Mouse (Mus musculus) kidney, embryonic 16.5 days (tissue): Measurements from ENCODE around the gene Pnma5. TPM values are rescaled to one million over a fixed set of nuclear protein-coding genes. Genes with fewer than 3 reads are reported as not detected.

Experiments
- ATAC-seq: fragments of 200-750 bp; cut with Nextera tagmentation; 2 replicates; pipeline ENCODE4 v1.8.0; 2017; ENCODE audit warnings: moderate TSS enrichment; ENCODE audit not compliant: low FRiP score, low TSS enrichment
- H3K27ac ChIP-seq: fragments of 300-500 bp; sonication (generic); 2 replicates; pipeline ENCODE4 v1.5.1; 2014; ENCODE audit warnings: low read length
- H3K27me3 ChIP-seq: fragments of 300-500 bp; sonication (generic); 2 replicates; pipeline ENCODE4 v1.6.1; 2014; ENCODE audit warnings: low read length, control low read depth, mixed read lengths; ENCODE audit not compliant: insufficient read depth
- H3K36me3 ChIP-seq: fragments of 300-500 bp; sonication (generic); 2 replicates; pipeline ENCODE4 v1.6.1; 2014; ENCODE audit warnings: low read length, control low read depth, mixed read lengths; ENCODE audit not compliant: insufficient read depth
- H3K4me1 ChIP-seq: fragments of 300-500 bp; sonication (generic); 2 replicates; pipeline ENCODE4 v1.6.1; 2014; ENCODE audit warnings: low read length, control low read depth, mixed read lengths; ENCODE audit not compliant: insufficient read depth
- H3K4me2 ChIP-seq: fragments of 300-500 bp; sonication (generic); replicated peaks from 2 replicates; pipeline ENCODE4 v1.6.1; 2014; ENCODE audit warnings: low read depth, low read length
- H3K4me3 ChIP-seq: fragments of 300-500 bp; sonication (generic); 2 replicates; pipeline ENCODE4 v1.5.1; 2014; ENCODE audit warnings: mild to moderate bottlenecking, low read length
- H3K9ac ChIP-seq: fragments of 300-500 bp; sonication (generic); replicated peaks from 2 replicates; pipeline ENCODE4 v1.6.1; 2014; ENCODE audit warnings: low read length
- H3K9me3 ChIP-seq: fragments of 300-500 bp; sonication (generic); 2 replicates; pipeline ENCODE4 v1.6.1; 2016; ENCODE audit warnings: low read length, control low read depth
- WGBS: fragments of 180-500 bp; shearing (Covaris S2); extraction: QIAGEN DNeasy Blood & Tissue Kit; methylation state at CpG from one replicate; pipeline ENCODE4 v1.1.7; 2014; 5-methylcytosine and 5-hydroxymethylcytosine counted together
- polyA plus RNA-seq: library from polyadenylated mRNA; unstranded; fragments of >200 nt; fragmentation: Nextera tagmentation; extraction: Ambion mirVana; gene quantifications from 2 replicates; pipeline ENCODE4 v1.2.1, GENCODE M21; 2015

The Pnma5 gene
- polyA plus RNA-seq, 1 experiment from 2014 or later, result not detected

GRCm38 (mm10) chrX:73038831-73039230 lies 1.9 kb upstream of the Pnma5 start:
- Histone ChIP-seq H3K4me2 (no peak overlapping the region), H3K4me3 (no peak overlapping the region), H3K9me3 (no peaks in the 10 kb centered on the region), H3K27ac (no peak overlapping the region), H3K36me3 (no peaks in the 10 kb centered on the region), H3K9ac (no peak overlapping the region), H3K4me1 (no peaks in the 10 kb centered on the region), H3K27me3 (peaks cover 8% of the 10 kb centered on the region; the same call in 1 of the 2 replicates)
- WGBS, result 78% methylated on average over 8 of the region's 8 CpGs
- ATAC-seq, result no peak

- Histone ChIP-seq H3K9me3 (no peaks in the 10 kb centered on the region), H3K9ac (no peak overlapping the region), H3K27ac (no peak overlapping the region), H3K27me3 (no peaks in the 10 kb centered on the region), H3K4me2 (no peak overlapping the region), H3K4me3 (no peak overlapping the region), H3K36me3 (no peaks in the 10 kb centered on the region), H3K4me1 (no peaks in the 10 kb centered on the region)
- 69% methylated on average over 4 of the region's 4 CpGs for WGBS
- ATAC-seq, result no peak
Observed at GRCm38 (mm10) chrX:73012846-73013245, 24.1 kb downstream of the Pnma5 start.

GRCm38 (mm10) chrX:73007597-73008479 lies 29.1 kb downstream of the Pnma5 start:
- H3K4me1 ChIP-seq, result no peaks in the 10 kb centered on the region
- no peaks in the 10 kb centered on the region for H3K36me3 ChIP-seq
- no peaks in the 10 kb centered on the region for H3K9me3 ChIP-seq
- 26% methylated on average over 26 of the region's 27 CpGs for WGBS
- H3K27me3 ChIP-seq, result no peaks in the 10 kb centered on the region; the same call in 1 of the 2 replicates
- H3K9ac ChIP-seq, result peak overlapping the region; percentile 48; the same call in 1 of the 2 replicates
- H3K4me3 ChIP-seq, result peak overlapping the region; percentile 45
- ATAC-seq, result peak; percentile 100
- H3K27ac ChIP-seq, result peak overlapping the region; percentile 43; the same call in 1 of the 2 replicates
- H3K4me2 ChIP-seq, result peak overlapping the region; percentile 52

GRCm38 (mm10) chrX:73005678-73006077 lies 31.2 kb downstream of the Pnma5 start:
- ATAC-seq, result no peak

GRCm38 (mm10) chrX:73003110-73003509 lies 33.8 kb downstream of the Pnma5 start:
- 83% methylated on average over 5 of the region's 5 CpGs for WGBS
- no peak for ATAC-seq

More at GRCm38 (mm10) chrX:73005678-73006077, 31.2 kb downstream of the Pnma5 start:
- Histone ChIP-seq H3K4me3 (no peak overlapping the region), H3K4me1 (no peaks in the 10 kb centered on the region), H3K27me3 (peaks cover 7% of the 10 kb centered on the region; the same call in 1 of the 2 replicates), H3K9me3 (no peaks in the 10 kb centered on the region), H3K27ac (no peak overlapping the region), H3K9ac (no peak overlapping the region), H3K4me2 (no peak overlapping the region), H3K36me3 (no peaks in the 10 kb centered on the region)
- WGBS, result 74% methylated on average over 4 of the region's 4 CpGs

GRCm38 (mm10) chrX:72995542-72995941 lies 41.4 kb downstream of the Pnma5 start:
- no peaks in the 10 kb centered on the region for H3K9me3 ChIP-seq
- H3K36me3 ChIP-seq, result no peaks in the 10 kb centered on the region
- no peak for ATAC-seq
- no peak overlapping the region for H3K9ac ChIP-seq
- no peak overlapping the region for H3K27ac ChIP-seq
- H3K4me3 ChIP-seq, result no peak overlapping the region
- no peak overlapping the region for H3K4me2 ChIP-seq
- H3K4me1 ChIP-seq, result no peaks in the 10 kb centered on the region
- H3K27me3 ChIP-seq, result peaks cover 12% of the 10 kb centered on the region; the same call in 1 of the 2 replicates
- WGBS, result 67% methylated on average over 3 of the region's 3 CpGs

More at GRCm38 (mm10) chrX:73003110-73003509, 33.8 kb downstream of the Pnma5 start:
- no peak overlapping the region for H3K27ac ChIP-seq
- H3K4me2 ChIP-seq, result no peak overlapping the region
- no peaks in the 10 kb centered on the region for H3K36me3 ChIP-seq
- H3K4me1 ChIP-seq, result no peaks in the 10 kb centered on the region
- H3K9me3 ChIP-seq, result no peaks in the 10 kb centered on the region
- no peak overlapping the region for H3K9ac ChIP-seq
- H3K27me3 ChIP-seq, result peaks cover 7% of the 10 kb centered on the region; the same call in 1 of the 2 replicates
- no peak overlapping the region for H3K4me3 ChIP-seq

DNA sequence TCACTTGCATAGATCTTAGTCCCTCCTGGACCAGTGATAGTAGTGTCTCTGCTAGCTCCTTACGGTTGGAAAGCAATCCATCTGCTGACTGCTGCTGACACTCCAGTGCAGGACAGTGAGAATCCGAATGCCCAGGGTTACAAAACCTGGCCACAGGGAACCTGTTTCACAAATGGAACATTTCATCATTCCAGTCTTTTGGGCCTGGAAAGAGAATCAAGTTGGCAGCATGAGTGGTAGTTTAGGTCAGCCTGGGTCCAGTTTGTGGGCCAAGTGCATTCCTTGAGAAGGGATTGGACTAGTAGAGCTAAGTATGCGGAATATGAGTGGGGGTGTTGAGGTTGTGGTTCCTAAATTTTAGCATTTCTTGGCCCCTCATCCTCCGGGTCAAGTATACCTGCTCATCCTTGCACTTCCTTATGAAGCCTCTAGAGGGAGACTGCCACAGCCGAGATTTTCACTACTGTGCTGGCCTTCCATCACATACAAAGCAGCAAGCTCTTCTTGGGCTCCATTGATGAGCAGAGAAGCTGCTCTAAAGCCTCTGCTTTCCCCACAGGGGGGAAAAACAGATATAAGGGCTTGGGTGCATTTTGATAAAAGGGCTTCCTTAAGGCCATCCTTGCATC lies 44.5 kb downstream of the Pnma5 start:
- WGBS, result 60% methylated on average over 5 of the region's 5 CpGs
- no peaks in the 10 kb centered on the region for H3K36me3 ChIP-seq
- ATAC-seq, result no peak
- no peak overlapping the region for H3K9ac ChIP-seq
- H3K27me3 ChIP-seq, result peaks cover 16% of the 10 kb centered on the region; the same call in 1 of the 2 replicates
- no peaks in the 10 kb centered on the region for H3K9me3 ChIP-seq
- no peaks in the 10 kb centered on the region for H3K4me1 ChIP-seq
- H3K27ac ChIP-seq, result no peak overlapping the region
- H3K4me3 ChIP-seq, result no peak overlapping the region
- H3K4me2 ChIP-seq, result no peak overlapping the region

DNA sequence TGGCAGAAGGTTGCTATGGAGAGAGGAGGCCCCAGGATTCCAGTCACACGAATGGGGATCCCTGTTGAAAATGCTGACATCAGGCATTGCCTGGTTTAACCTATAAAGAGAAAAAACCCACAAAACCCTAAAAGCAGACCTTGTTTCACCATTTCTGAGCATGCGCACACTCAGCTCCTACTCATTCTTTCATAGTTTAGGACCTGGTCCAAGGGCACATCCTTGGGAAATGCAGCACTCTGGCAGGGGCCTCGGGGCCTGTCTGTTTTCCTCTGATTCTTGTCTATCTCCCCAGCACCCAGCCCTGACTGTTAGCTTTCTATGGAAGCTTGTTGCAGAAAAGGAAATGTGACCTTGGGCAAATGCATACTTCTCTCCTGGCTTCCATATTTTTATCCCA lies 46.3 kb downstream of the Pnma5 start:
- WGBS, result 83% methylated on average over 3 of the region's 3 CpGs
- Histone ChIP-seq H3K9ac (no peak overlapping the region), H3K4me2 (no peak overlapping the region), H3K4me1 (no peaks in the 10 kb centered on the region), H3K27me3 (peaks cover 12% of the 10 kb centered on the region; the same call in 1 of the 2 replicates), H3K9me3 (no peaks in the 10 kb centered on the region), H3K4me3 (no peak overlapping the region), H3K27ac (no peak overlapping the region), H3K36me3 (no peaks in the 10 kb centered on the region)
- ATAC-seq, result no peak

DNA sequence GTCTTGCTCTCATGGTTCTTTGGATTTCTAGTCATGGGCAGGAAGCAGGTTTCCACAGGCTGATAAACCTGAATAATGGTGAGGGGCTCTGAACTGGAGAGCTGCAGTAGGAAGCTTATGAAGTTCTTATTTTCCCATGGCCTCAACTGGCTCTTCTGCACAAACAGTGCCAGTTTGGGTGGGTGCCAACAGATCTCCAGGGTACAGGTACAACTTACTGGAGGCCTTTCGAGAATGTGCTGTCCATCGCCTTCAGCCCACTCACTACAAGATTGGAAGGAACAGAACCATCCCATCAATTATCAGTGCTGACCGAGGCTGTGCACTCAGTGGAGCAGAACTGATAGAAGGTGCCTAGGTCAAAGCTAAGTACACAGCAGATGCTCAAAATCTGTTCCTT lies 48.5 kb downstream of the Pnma5 start:
- no peak for ATAC-seq
- WGBS, result 76% methylated on average over 3 of the region's 3 CpGs
- H3K27me3 ChIP-seq, result peaks cover 7% of the 10 kb centered on the region; the same call in 1 of the 2 replicates

More for the DNA sequence above, 48.5 kb downstream of the Pnma5 start:
- H3K4me2 ChIP-seq, result no peak overlapping the region
- H3K9me3 ChIP-seq, result no peaks in the 10 kb centered on the region
- H3K27ac ChIP-seq, result no peak overlapping the region
- no peaks in the 10 kb centered on the region for H3K4me1 ChIP-seq
- no peaks in the 10 kb centered on the region for H3K36me3 ChIP-seq
- H3K9ac ChIP-seq, result no peak overlapping the region
- no peak overlapping the region for H3K4me3 ChIP-seq
